Mouse (Mus musculus) heart, embryonic 14.5 days (tissue): Measurements from ENCODE around the gene Olfr1157. TPM values are rescaled to one million over a fixed set of nuclear protein-coding genes. Genes with fewer than 3 reads are reported as not detected.

Experiments used
- polyA plus RNA-seq: library from polyadenylated mRNA; unstranded; fragments of >200 nt; fragmentation: Nextera tagmentation; extraction: Ambion mirVana; gene quantifications from 2 replicates; pipeline ENCODE4 v1.2.1, GENCODE M21; 2014

Gene Olfr1157
- polyA plus RNA-seq, 1 experiment from 2014 or later, result not detected

Other genes starting within 250 kb of the Olfr1157 start
- gene Olfr1138, start 228.3 kb downstream of the Olfr1157 start, polyA plus RNA-seq, result not detected in 2 replicates
- not detected in 2 replicates for gene Olfr1140, start 224.5 kb downstream of the Olfr1157 start, polyA plus RNA-seq
- not detected in 2 replicates for gene Olfr1141, start 214.3 kb downstream of the Olfr1157 start, polyA plus RNA-seq
- not detected in 2 replicates for gene Olfr152, start 188.8 kb downstream of the Olfr1157 start, polyA plus RNA-seq
- gene Olfr1143, start 167.7 kb downstream of the Olfr1157 start, polyA plus RNA-seq, result not detected in 2 replicates
- not detected in 2 replicates for gene Olfr1145, start 158.5 kb downstream of the Olfr1157 start, polyA plus RNA-seq
- not detected in 2 replicates for gene Olfr1148, start 137.8 kb downstream of the Olfr1157 start, polyA plus RNA-seq
- not detected in 2 replicates for gene Olfr1150-ps1, start 124.3 kb downstream of the Olfr1157 start, polyA plus RNA-seq
- gene Olfr1151, start 112.4 kb downstream of the Olfr1157 start, polyA plus RNA-seq, result not detected in 2 replicates
- not detected in 2 replicates for gene Olfr1152, start 101.8 kb downstream of the Olfr1157 start, polyA plus RNA-seq
- not detected in 2 replicates for gene Olfr1153, start 73.3 kb downstream of the Olfr1157 start, polyA plus RNA-seq
- not detected in 2 replicates for gene Olfr1154, start 63.1 kb downstream of the Olfr1157 start, polyA plus RNA-seq
- gene Olfr1155, start 23.2 kb downstream of the Olfr1157 start, polyA plus RNA-seq, result not detected in 2 replicates
- gene Olfr1156, start 15.2 kb downstream of the Olfr1157 start, polyA plus RNA-seq, result not detected in 2 replicates
- not detected in 2 replicates for gene Olfr74, start 6.4 kb upstream of the Olfr1157 start, polyA plus RNA-seq
- gene Olfr1158, start 21.8 kb upstream of the Olfr1157 start, polyA plus RNA-seq, result not detected in 2 replicates
- not detected in 2 replicates for gene Olfr1160, start 40.0 kb upstream of the Olfr1157 start, polyA plus RNA-seq
- gene Olfr1161, start 54.5 kb upstream of the Olfr1157 start, polyA plus RNA-seq, result not detected in 2 replicates
- gene Olfr73, start 69.4 kb upstream of the Olfr1157 start, polyA plus RNA-seq, result not detected in 2 replicates
- gene Olfr1162, start 82.8 kb upstream of the Olfr1157 start, polyA plus RNA-seq, result not detected in 2 replicates
- not detected in 2 replicates for gene Olfr1163, start 103.5 kb upstream of the Olfr1157 start, polyA plus RNA-seq
- gene Olfr1164, start 125.7 kb upstream of the Olfr1157 start, polyA plus RNA-seq, result not detected in 2 replicates
- not detected in 2 replicates for gene Olfr1166, start 160.0 kb upstream of the Olfr1157 start, polyA plus RNA-seq
- not detected in 2 replicates for gene Olfr1167, start 186.9 kb upstream of the Olfr1157 start, polyA plus RNA-seq
- not detected in 2 replicates for gene Olfr1168, start 213.6 kb upstream of the Olfr1157 start, polyA plus RNA-seq